Mouse (Mus musculus) urinary bladder, adult 2 months (tissue): Measurements from ENCODE around the gene Myo1c. TPM values are rescaled to one million over a fixed set of nuclear protein-coding genes. Genes with fewer than 3 reads are reported as not detected.

Experiments
- DNase-seq: peaks from one replicate; pipeline ENCODE4 v3.0.0; 2022; ENCODE audit warnings: low spot score
- polyA plus RNA-seq: library from polyadenylated mRNA; depleted of rRNA; stranded (reverse); fragments of >200 nt; gene quantifications from 2 replicates; pipeline ENCODE4 v1.2.3, GENCODE M21; 2012; rRNA removed

Gene Myo1c
- polyA plus RNA-seq = 126 and 135 TPM in 2 replicates

- DNase-seq = no peak
Observed at GRCm38 (mm10) chr11:75650311-75650710, at the start of gene Myo1c. Gene Myo1c (plus strand): TSS chr11:75650504.

- no peak for DNase-seq
Observed at GRCm38 (mm10) chr11:75604826-75605225, 45.5 kb upstream of the Myo1c start.

- DNase-seq = no peak
Observed at GRCm38 (mm10) chr11:75605318-75605717, 45.0 kb upstream of the Myo1c start.

- no peak for DNase-seq
Observed at GRCm38 (mm10) chr11:75608776-75609175, 41.5 kb upstream of the Myo1c start.

- DNase-seq = no peak
Observed at GRCm38 (mm10) chr11:75610021-75610420, 40.3 kb upstream of the Myo1c start.

GRCm38 (mm10) chr11:75614769-75615168, 35.5 kb upstream of the Myo1c start:
- DNase-seq = no peak

GRCm38 (mm10) chr11:75615556-75615955, 34.7 kb upstream of the Myo1c start:
- DNase-seq = no peak

GRCm38 (mm10) chr11:75619133-75619532, 31.2 kb upstream of the Myo1c start:
- no peak for DNase-seq

GRCm38 (mm10) chr11:75620136-75620780, 30.0 kb upstream of the Myo1c start:
- no peak for DNase-seq

- DNase-seq = no peak
Observed at GRCm38 (mm10) chr11:75621426-75621825, 28.9 kb upstream of the Myo1c start.

- DNase-seq = no peak
Observed at GRCm38 (mm10) chr11:75622588-75623329, 27.5 kb upstream of the Myo1c start.

GRCm38 (mm10) chr11:75624102-75624554, 26.2 kb upstream of the Myo1c start:
- no peak for DNase-seq

- DNase-seq = no peak
Observed at GRCm38 (mm10) chr11:75625820-75626219, 24.5 kb upstream of the Myo1c start.

- DNase-seq = no peak
Observed at GRCm38 (mm10) chr11:75630098-75630497, 20.2 kb upstream of the Myo1c start.

- DNase-seq = peak; percentile 91
Observed at GRCm38 (mm10) chr11:75630645-75631229, 19.6 kb upstream of the Myo1c start, which contains the start of gene Inpp5k. Gene Inpp5k (plus strand): TSS chr11:75630988.

GRCm38 (mm10) chr11:75631561-75632225, 18.6 kb upstream of the Myo1c start:
- DNase-seq = no peak

GRCm38 (mm10) chr11:75632921-75633320, 17.4 kb upstream of the Myo1c start:
- DNase-seq = no peak

- DNase-seq = no peak
Observed at GRCm38 (mm10) chr11:75634801-75635200, 15.5 kb upstream of the Myo1c start.

GRCm38 (mm10) chr11:75635315-75635714, 15.0 kb upstream of the Myo1c start:
- no peak for DNase-seq

GRCm38 (mm10) chr11:75643323-75643722, 7.0 kb upstream of the Myo1c start:
- DNase-seq = no peak

GRCm38 (mm10) chr11:75644684-75645083, 5.6 kb upstream of the Myo1c start:
- no peak for DNase-seq

GRCm38 (mm10) chr11:75647681-75648211, 2.6 kb upstream of the Myo1c start:
- no peak for DNase-seq
